In genomic region chr16:92470706-92471105, GRCm38 (mm10) we compare ENCODE assay signal across 8 mouse cellular contexts. TPM values are rescaled to one million over a fixed set of nuclear protein-coding genes. Genes with fewer than 3 reads are reported as not detected.
DNase-seq lines count a peak whose midpoint lies in the region; ATAC-seq and TF ChIP-seq lines count a peak whose summit lies in the region.

Gene Rcan1 (minus strand): TSS chr16:92470867.

- TF ChIP-seq CTCF in stomach, postnatal 0 days (IDR thresholded peaks at IDR 0.05; ENCODE audit: low read depth), result no peak

- WGBS in liver, embryonic 11.5 days, result 60% methylated on average over 6 of the region's 6 CpGs
- 68% methylated on average over 6 of the region's 6 CpGs for WGBS in embryonic facial prominence, embryonic 10.5 days
- WGBS in heart, embryonic 14.5 days, result 79% methylated on average over 6 of the region's 6 CpGs
- 76% methylated on average over 6 of the region's 6 CpGs for WGBS in stomach, postnatal 0 days

- no peak for DNase-seq in liver, embryonic 11.5 days (ENCODE audit: low spot score)
- no peak for DNase-seq in liver
- no peak for DNase-seq in embryonic facial prominence, embryonic 10.5 days (ENCODE audit: low spot score)
- DNase-seq in left cerebral cortex, postnatal 25 days (ENCODE audit: low spot score in 2 of 2), result no peak
- no peak for DNase-seq in stomach, postnatal 0 days (ENCODE audit: low spot score)
- DNase-seq in cerebellum, adult 8-10 months, result no peak
- no peak for DNase-seq in thymus, postnatal 36 days

- no peaks in the 10 kb centered on the region for H3K27me3 ChIP-seq in liver, embryonic 11.5 days (replicated peaks; ENCODE audit: control insufficient read depth, insufficient read depth, low read length)
- 0 out of 2 replicates have a peak, but pooled peaks cover 4% of the 10 kb centered on the region for H3K27me3 ChIP-seq in embryonic facial prominence, embryonic 10.5 days (replicated peaks; ENCODE audit: low read depth, poor library complexity, severe bottlenecking)
- H3K27me3 ChIP-seq in heart, embryonic 14.5 days (ENCODE audit: control insufficient read depth, insufficient read depth, low read length), result no peaks in the 10 kb centered on the region
- no peaks in the 10 kb centered on the region for H3K27me3 ChIP-seq in stomach, postnatal 0 days (ENCODE audit: control insufficient read depth, insufficient read depth, low read length)

- no peak within 1 kb of the TSS for H3K27ac ChIP-seq in liver, embryonic 11.5 days (ENCODE audit: low read depth, low read length)
- no peak within 1 kb of the TSS for H3K27ac ChIP-seq in embryonic facial prominence, embryonic 10.5 days (replicated peaks)
- no peak within 1 kb of the TSS for H3K27ac ChIP-seq in heart, embryonic 14.5 days (replicated peaks in 1 of 2; ENCODE audit: control insufficient read depth in 1 of 2, insufficient read depth in 1 of 2, low read depth in 2 of 2, low read length in 2 of 2)
- no peak within 1 kb of the TSS for H3K27ac ChIP-seq in stomach, postnatal 0 days (replicated peaks)

- intact Hi-C loops in left cerebral cortex, postnatal 25 days (cut with DNase I), result no loop called here

- no peaks in the 10 kb centered on the region for H3K36me3 ChIP-seq in liver, embryonic 11.5 days (ENCODE audit: control insufficient read depth, insufficient read depth, low read length)
- H3K36me3 ChIP-seq in embryonic facial prominence, embryonic 10.5 days (replicated peaks), result no peaks in the 10 kb centered on the region
- no peaks in the 10 kb centered on the region for H3K36me3 ChIP-seq in heart, embryonic 14.5 days (ENCODE audit: control insufficient read depth, insufficient read depth, low read length)
- H3K36me3 ChIP-seq in stomach, postnatal 0 days (ENCODE audit: control insufficient read depth, insufficient read depth, low read length), result no peaks in the 10 kb centered on the region

- H3K4me2 ChIP-seq in liver, embryonic 11.5 days, result no peak within 1 kb of the TSS
- H3K4me2 ChIP-seq in heart, embryonic 14.5 days (ENCODE audit: low read length), result no peak within 1 kb of the TSS
- no peak within 1 kb of the TSS for H3K4me2 ChIP-seq in stomach, postnatal 0 days (replicated peaks; ENCODE audit: low read depth)

- H3K4me1 ChIP-seq in liver, embryonic 11.5 days (replicated peaks; ENCODE audit: control insufficient read depth, insufficient read depth, low read length), result no peaks in the 10 kb centered on the region; the same call in 1 of the 2 replicates
- peaks cover 7% of the 10 kb centered on the region; the same call in 1 of the 2 replicates for H3K4me1 ChIP-seq in embryonic facial prominence, embryonic 10.5 days
- H3K4me1 ChIP-seq in heart, embryonic 14.5 days (ENCODE audit: control insufficient read depth in 2 of 2, insufficient read depth in 2 of 2, low read length in 2 of 2), result peaks cover 2 to 7% of the 10 kb centered on the region in 2 experiments; a peak in 2 of 4 replicates
- H3K4me1 ChIP-seq in stomach, postnatal 0 days (replicated peaks; ENCODE audit: control insufficient read depth, insufficient read depth), result no peaks in the 10 kb centered on the region

- H3K9ac ChIP-seq in liver, embryonic 11.5 days (ENCODE audit: low read depth, low read length), result no peak within 1 kb of the TSS
- no peak within 1 kb of the TSS for H3K9ac ChIP-seq in heart, embryonic 14.5 days (ENCODE audit: low read length)
- H3K9ac ChIP-seq in stomach, postnatal 0 days (ENCODE audit: low read length), result no peak within 1 kb of the TSS

- TF ChIP-seq EP300 in stomach, postnatal 0 days (optimal IDR thresholded peaks at IDR 0.05), result no peak

- no peak within 1 kb of the TSS for H3K4me3 ChIP-seq in liver, embryonic 11.5 days (ENCODE audit: low read depth, low read length)
- no peak within 1 kb of the TSS for H3K4me3 ChIP-seq in embryonic facial prominence, embryonic 10.5 days
- no peak within 1 kb of the TSS for H3K4me3 ChIP-seq in heart, embryonic 14.5 days (ENCODE audit: control insufficient read depth in 1 of 2, insufficient read depth in 1 of 2, low read depth in 1 of 2, low read length in 2 of 2)
- H3K4me3 ChIP-seq in stomach, postnatal 0 days (ENCODE audit: low read depth, low read length), result no peak within 1 kb of the TSS

- H3K9me3 ChIP-seq in liver, embryonic 11.5 days (ENCODE audit: control insufficient read depth, low read length), result no peaks in the 10 kb centered on the region
- H3K9me3 ChIP-seq in embryonic facial prominence, embryonic 10.5 days, result no peaks in the 10 kb centered on the region
- H3K9me3 ChIP-seq in heart, embryonic 14.5 days (ENCODE audit: control insufficient read depth, low read length), result no peaks in the 10 kb centered on the region
- no peaks in the 10 kb centered on the region for H3K9me3 ChIP-seq in stomach, postnatal 0 days (ENCODE audit: control insufficient read depth, low read length)

- no peak for ATAC-seq in liver, embryonic 11.5 days (replicated peaks; ENCODE audit: low FRiP score)
- ATAC-seq in heart, embryonic 14.5 days (ENCODE audit: insufficient number of reproducible peaks, insufficient read depth, low FRiP score, low read depth), result no peak
- no peak for ATAC-seq in stomach, postnatal 0 days (ENCODE audit: low FRiP score, low TSS enrichment)

RNA-seq across cellular contexts. Expression of gene Rcan1, which starts in this region (rescaled TPM):
- 21.6 and 21.9 TPM in 2 replicates for polyA plus RNA-seq in liver, embryonic 11.5 days (2014; fragmentation: Nextera tagmentation; extraction: Ambion mirVana)
- polyA plus RNA-seq in embryonic facial prominence, embryonic 10.5 days (2016; fragmentation: Nextera tagmentation; extraction: Ambion mirVana), result 32.8 and 38.2 TPM in 2 replicates
- 105 TPM in 2 replicates for polyA plus RNA-seq in heart, embryonic 14.5 days (2014; fragmentation: Nextera tagmentation; extraction: Ambion mirVana)
- total RNA-seq in left cerebral cortex, postnatal 25 days (2021), result 10 to 100 TPM; 60.4 to 63.9 TPM
- 24.8 and 28.6 TPM in 2 replicates for polyA plus RNA-seq in stomach, postnatal 0 days (2015; fragmentation: Nextera tagmentation; extraction: Ambion mirVana)
